Mouse (Mus musculus) testis, adult 2 months (tissue): ENCODE data around the gene Gm20503.

ENCODE experiments used
- CTCF ChIP-seq: fragments of 200-500 bp; IDR thresholded peaks from 2 replicates; pipeline ENCODE4 v1.5.1; 2012; ENCODE audit warnings: low read depth, mild to moderate bottlenecking, inconsistent platforms, low read length, moderate library complexity; ENCODE audit not compliant: control insufficient read depth, insufficient read depth, insufficient replicate concordance
- POLR2A ChIP-seq: fragments of 200-500 bp; IDR thresholded peaks from 2 replicates; pipeline ENCODE4 v1.6.1; 2012; ENCODE audit warnings: low read depth, mild to moderate bottlenecking, inconsistent platforms, low read length, moderate library complexity; ENCODE audit not compliant: control insufficient read depth

DNA sequence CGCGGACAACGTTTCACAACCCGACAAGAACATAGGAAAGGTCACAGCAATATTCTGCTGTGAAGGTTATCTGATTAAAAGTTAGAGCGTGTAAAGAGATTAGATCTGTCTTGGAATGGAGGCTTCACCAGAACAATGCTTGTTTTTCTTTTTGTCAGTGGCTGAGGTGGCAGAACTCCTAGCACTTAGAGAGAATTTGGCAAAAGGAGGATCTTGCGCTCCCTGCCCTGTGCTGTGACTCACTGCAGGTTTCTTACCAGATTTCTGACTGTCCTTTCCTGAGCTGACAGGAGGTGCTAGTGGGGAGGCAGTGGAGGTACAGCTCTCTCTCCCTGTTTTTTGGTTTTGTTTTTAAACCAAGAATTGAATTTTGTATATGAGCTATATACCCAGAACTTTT, 4.0 kb downstream of the Gm20503 start:
- TF ChIP-seq CTCF (no peak), POLR2A (no peak)
